Mouse (Mus musculus) thymus, adult 2 months (tissue): ENCODE measurements around the gene Fcrl1. TPM values are rescaled to one million over a fixed set of nuclear protein-coding genes. Genes with fewer than 3 reads are reported as not detected.
"Not testable (repeated sequence)": the region's sequence is repeated elsewhere in the genome, so short reads cannot be mapped to it uniquely, and the experiment has no call there.

Experiments
- DNase-seq: peaks from one replicate; pipeline ENCODE4 v3.0.0; 2021
- H3K27ac ChIP-seq: fragments of 200-500 bp; 2 replicates; pipeline ENCODE4 v1.5.1; 2012; ENCODE audit warnings: low read length, control low read depth; ENCODE audit not compliant: control insufficient read depth, insufficient read depth
- H3K27me3 ChIP-seq: fragments of 200-500 bp; 2 replicates; pipeline ENCODE4 v1.6.1; 2012; ENCODE audit warnings: mild to moderate bottlenecking, low read length, moderate library complexity, mixed read lengths; ENCODE audit not compliant: control insufficient read depth, insufficient read depth
- H3K36me3 ChIP-seq: fragments of 200-500 bp; 2 replicates; pipeline ENCODE4 v1.6.1; 2012; ENCODE audit warnings: mild to moderate bottlenecking, low read length, moderate library complexity; ENCODE audit not compliant: control insufficient read depth, insufficient read depth
- H3K4me1 ChIP-seq: fragments of 200-500 bp; replicated peaks from 2 replicates; pipeline ENCODE4 v1.6.1; 2012; ENCODE audit warnings: low read length; ENCODE audit not compliant: control insufficient read depth, insufficient read depth
- H3K4me3 ChIP-seq: fragments of 200-500 bp; 2 replicates; pipeline ENCODE4 v1.5.1; 2012; ENCODE audit warnings: mild to moderate bottlenecking, low read length, control low read depth, moderate library complexity; ENCODE audit not compliant: control insufficient read depth, insufficient read depth
- CTCF ChIP-seq: fragments of 200-500 bp; IDR thresholded peaks from 2 replicates; pipeline ENCODE4 v1.5.1; 2012; ENCODE audit warnings: mild to moderate bottlenecking, control low read depth, low read length, moderate library complexity, borderline replicate concordance; ENCODE audit not compliant: control insufficient read depth, poor library complexity, insufficient read depth; ENCODE audit errors: extremely low read depth
- POLR2A ChIP-seq: fragments of 200-500 bp; IDR thresholded peaks from 2 replicates; pipeline ENCODE4 v1.6.1; 2012; ENCODE audit warnings: mild to moderate bottlenecking, low read length, control low read depth, moderate library complexity; ENCODE audit not compliant: control insufficient read depth, poor library complexity, insufficient read depth; ENCODE audit errors: extremely low read depth
- WGBS: fragments of 180-500 bp; shearing (Covaris S2); methylation state at CpG from one replicate; pipeline ENCODE4 v1.1.7; 2018; 5-methylcytosine and 5-hydroxymethylcytosine counted together
- polyA plus RNA-seq: library from polyadenylated mRNA; depleted of rRNA; stranded (reverse); fragments of >200 nt; gene quantifications from 2 replicates; pipeline ENCODE4 v1.2.3, GENCODE M21; 2012

Fcrl1 gene
- polyA plus RNA-seq, 1 experiment: 3.1 TPM

GRCm38 (mm10) chr3:87367511-87367910 is 8.7 kb upstream of the Fcrl1 start:
- H3K36me3 ChIP-seq: no peaks in the 10 kb centered on the region
- 92% methylated on average over 10 of the region's 10 CpGs for WGBS
- H3K27me3 ChIP-seq: no peaks in the 10 kb centered on the region
- no peak overlapping the region for H3K4me3 ChIP-seq
- TF ChIP-seq POLR2A: no peak
- no peak for TF ChIP-seq CTCF
- no peak for DNase-seq
- no peak overlapping the region for H3K27ac ChIP-seq
- no peaks in the 10 kb centered on the region for H3K4me1 ChIP-seq

GRCm38 (mm10) chr3:87369181-87369580 is 7.0 kb upstream of the Fcrl1 start:
- no peaks in the 10 kb centered on the region for H3K27me3 ChIP-seq
- no peaks in the 10 kb centered on the region for H3K4me1 ChIP-seq
- WGBS: 32% methylated on average over 5 of the region's 5 CpGs
- no peak overlapping the region for H3K27ac ChIP-seq
- no peak for DNase-seq
- H3K4me3 ChIP-seq: no peak overlapping the region
- H3K36me3 ChIP-seq: no peaks in the 10 kb centered on the region
- TF ChIP-seq CTCF: no peak

- H3K4me1 ChIP-seq: peaks cover 6% of the 10 kb centered on the region
- no peaks in the 10 kb centered on the region for H3K36me3 ChIP-seq
- H3K4me3 ChIP-seq: no peak overlapping the region
- TF ChIP-seq CTCF (no peak), POLR2A (no peak)
- H3K27ac ChIP-seq: no peak overlapping the region
- H3K27me3 ChIP-seq: no peaks in the 10 kb centered on the region
- WGBS: 71% methylated on average over 3 of the region's 3 CpGs
- DNase-seq: no peak
Measured at GRCm38 (mm10) chr3:87377228-87377627, 1.0 kb downstream of the Fcrl1 start.

- TF ChIP-seq CTCF: no peak
- TF ChIP-seq POLR2A: no peak
- H3K27ac ChIP-seq: no peak overlapping the region
- no peak overlapping the region for H3K4me3 ChIP-seq
- WGBS: 32% methylated on average over 6 of the region's 6 CpGs
- no peaks in the 10 kb centered on the region for H3K27me3 ChIP-seq
- H3K36me3 ChIP-seq: no peaks in the 10 kb centered on the region
- no peak for DNase-seq
- H3K4me1 ChIP-seq: peaks cover 6% of the 10 kb centered on the region
Measured at GRCm38 (mm10) chr3:87377719-87378118, 1.5 kb downstream of the Fcrl1 start.

- not testable (repeated sequence) for H3K27me3 ChIP-seq, H3K4me3 ChIP-seq, H3K36me3 ChIP-seq, H3K27ac ChIP-seq, DNase-seq, H3K4me1 ChIP-seq
- WGBS: 92% methylated on average over 2 of the region's 2 CpGs
Measured at GRCm38 (mm10) chr3:87379641-87380315, 3.6 kb downstream of the Fcrl1 start.

GRCm38 (mm10) chr3:87381806-87382712 is 5.9 kb downstream of the Fcrl1 start:
- DNase-seq: no peak
- Histone ChIP-seq H3K4me3 (no peak overlapping the region), H3K36me3 (no peaks in the 10 kb centered on the region), H3K27ac (no peak overlapping the region), H3K27me3 (no peaks in the 10 kb centered on the region), H3K4me1 (0 out of 2 replicates have a peak, but pooled peaks cover 3% of the 10 kb centered on the region)
- no peak for TF ChIP-seq CTCF
- TF ChIP-seq POLR2A: no peak
- 28% methylated on average over 7 of the region's 7 CpGs for WGBS
